Mouse (Mus musculus): ENCODE measurements around the gene Dok3. TPM values are rescaled to one million over a fixed set of nuclear protein-coding genes. Genes with fewer than 3 reads are reported as not detected.

The Dok3 gene
- total and polyA plus RNA-seq, 2 experiments from 2014 or later: 1.1 to 4.7 TPM

- Histone ChIP-seq H3K9ac (replicated peaks; ENCODE audit: low read length) (0 out of 2 replicates have a peak overlapping the region, but pooled peaks have one; percentile 9), H3K9me3 (ENCODE audit: low read length) (no peaks in the 10 kb centered on the region), H3K36me3 (ENCODE audit: insufficient read depth, low read length) (peaks cover 32% of the 10 kb centered on the region), H3K4me1 (ENCODE audit: insufficient read depth, low read length) (peaks cover 19% of the 10 kb centered on the region), H3K27me3 (ENCODE audit: insufficient read depth, low read length) (no peaks in the 10 kb centered on the region), H3K4me3 (ENCODE audit: low read length) (no peak overlapping the region), H3K27ac (peak overlapping the region; percentile 56; the same call in 1 of the 2 replicates), H3K4me2 (ENCODE audit: low read depth, low read length) (0 out of 2 replicates have a peak overlapping the region, but pooled peaks have one; percentile 16)
- DNase-seq (ENCODE audit: low spot score): peak; percentile 89
- ATAC-seq: peak; percentile 46
- WGBS: 3% methylated on average over 5 of the region's 5 CpGs
- no peak for TF ChIP-seq CTCF (IDR thresholded peaks at IDR 0.05; ENCODE audit: low read depth)
Observed at GRCm38 (mm10) chr13:55474621-55475069, 54.5 kb downstream of the Dok3 start.

- Histone ChIP-seq H3K4me3 (ENCODE audit: low read length) (no peak overlapping the region), H3K4me2 (ENCODE audit: low read depth, low read length) (peak overlapping the region; percentile 23; the same call in 1 of the 2 replicates), H3K27me3 (ENCODE audit: insufficient read depth, low read length) (no peaks in the 10 kb centered on the region), H3K36me3 (ENCODE audit: insufficient read depth, low read length) (peaks cover 25% of the 10 kb centered on the region), H3K9me3 (ENCODE audit: low read length) (no peaks in the 10 kb centered on the region), H3K9ac (replicated peaks; ENCODE audit: low read length) (no peak overlapping the region), H3K27ac (peak overlapping the region; percentile 52), H3K4me1 (ENCODE audit: insufficient read depth, low read length) (peaks cover 22% of the 10 kb centered on the region)
- WGBS: 35% methylated on average over 11 of the region's 11 CpGs
- DNase-seq (ENCODE audit: low spot score) (peak; percentile 36), ATAC-seq (no peak)
- TF ChIP-seq CTCF (IDR thresholded peaks at IDR 0.05; ENCODE audit: low read depth): peak; percentile 44; the same call in 1 of the 2 replicates
Observed at GRCm38 (mm10) chr13:55473961-55474360, 55.1 kb downstream of the Dok3 start.

Small RNA genes within 50 kb of the gene (microRNA-seq; reads per million reads assigned to microRNA genes)
- gene Mir6944 (23.3 to 27.5 reads per million in 2 experiments), gene Mir6945 (1.9 to 2.5 reads per million in 2 experiments)

Other genes starting within 250 kb of the Dok3 start
- gene Prelid1, start 208.8 kb downstream of the Dok3 start, total RNA-seq (2014; rRNA removed): 197 and 213 TPM in 2 replicates
- 309 and 327 TPM in 2 replicates for gene Prelid1, start 208.8 kb downstream of the Dok3 start, polyA plus RNA-seq (2015; fragmentation: Nextera tagmentation; extraction: Ambion mirVana)
- gene Rab24, start 207.3 kb downstream of the Dok3 start, total RNA-seq (2014; rRNA removed): 65.3 and 78.8 TPM in 2 replicates
- 84.7 and 89.4 TPM in 2 replicates for gene Rab24, start 207.3 kb downstream of the Dok3 start, polyA plus RNA-seq (2015; fragmentation: Nextera tagmentation; extraction: Ambion mirVana)
- 16.3 and 16.8 TPM in 2 replicates for gene Mxd3, start 199.5 kb downstream of the Dok3 start, total RNA-seq (2014; rRNA removed)
- gene Mxd3, start 199.5 kb downstream of the Dok3 start, polyA plus RNA-seq (2015; fragmentation: Nextera tagmentation; extraction: Ambion mirVana): 11.2 and 11.7 TPM in 2 replicates
- 60.7 and 72.2 TPM in 2 replicates for gene Lman2, start 166.5 kb downstream of the Dok3 start, total RNA-seq (2014; rRNA removed)
- gene Lman2, start 166.5 kb downstream of the Dok3 start, polyA plus RNA-seq (2015; fragmentation: Nextera tagmentation; extraction: Ambion mirVana): 36.4 and 37.0 TPM in 2 replicates
- gene Rgs14, start 159.6 kb downstream of the Dok3 start, total RNA-seq (2014; rRNA removed): 0.36 and 0.78 TPM in 2 replicates
- 0.69 and 0.76 TPM in 2 replicates for gene Rgs14, start 159.6 kb downstream of the Dok3 start, polyA plus RNA-seq (2015; fragmentation: Nextera tagmentation; extraction: Ambion mirVana)
- not detected in 2 replicates for gene Slc34a1, start 131.1 kb downstream of the Dok3 start, total RNA-seq (2014; rRNA removed)
- gene Slc34a1, start 131.1 kb downstream of the Dok3 start, polyA plus RNA-seq (2015; fragmentation: Nextera tagmentation; extraction: Ambion mirVana): not detected in 2 replicates
- 0.52 TPM in 1 of 2 replicates, not detected in the other for gene Pfn3, start 114.1 kb downstream of the Dok3 start, total RNA-seq (2014; rRNA removed)
- 0.37 and 0.68 TPM in 2 replicates for gene Pfn3, start 114.1 kb downstream of the Dok3 start, polyA plus RNA-seq (2015; fragmentation: Nextera tagmentation; extraction: Ambion mirVana)
- not detected in 2 replicates for gene F12, start 102.5 kb downstream of the Dok3 start, total RNA-seq (2014; rRNA removed)
- gene F12, start 102.5 kb downstream of the Dok3 start, polyA plus RNA-seq (2015; fragmentation: Nextera tagmentation; extraction: Ambion mirVana): 0.26 and 0.48 TPM in 2 replicates
- gene Grk6, start 84.2 kb downstream of the Dok3 start, total RNA-seq (2014; rRNA removed): 72.2 and 72.6 TPM in 2 replicates
- gene Grk6, start 84.2 kb downstream of the Dok3 start, polyA plus RNA-seq (2015; fragmentation: Nextera tagmentation; extraction: Ambion mirVana): 34.7 and 35.5 TPM in 2 replicates
- gene Prr7, start 65.0 kb downstream of the Dok3 start, total RNA-seq (2014; rRNA removed): 106 and 119 TPM in 2 replicates
- 4.6 and 4.9 TPM in 2 replicates for gene Prr7, start 65.0 kb downstream of the Dok3 start, polyA plus RNA-seq (2015; fragmentation: Nextera tagmentation; extraction: Ambion mirVana)
- 442 and 446 TPM in 2 replicates for gene Dbn1, start 41.2 kb downstream of the Dok3 start, total RNA-seq (2014; rRNA removed)
- gene Dbn1, start 41.2 kb downstream of the Dok3 start, polyA plus RNA-seq (2015; fragmentation: Nextera tagmentation; extraction: Ambion mirVana): 369 and 371 TPM in 2 replicates
- 43.4 and 49.9 TPM in 2 replicates for gene Pdlim7, start 15.6 kb downstream of the Dok3 start, total RNA-seq (2014; rRNA removed)
- gene Pdlim7, start 15.6 kb downstream of the Dok3 start, polyA plus RNA-seq (2015; fragmentation: Nextera tagmentation; extraction: Ambion mirVana): 133 TPM in 2 replicates
- 48.6 and 53.4 TPM in 2 replicates for gene Ddx41, start 7.4 kb upstream of the Dok3 start, total RNA-seq (2014; rRNA removed)
- gene Ddx41, start 7.4 kb upstream of the Dok3 start, polyA plus RNA-seq (2015; fragmentation: Nextera tagmentation; extraction: Ambion mirVana): 44.4 and 47.2 TPM in 2 replicates
- gene Fam193b, start 41.8 kb upstream of the Dok3 start, total RNA-seq (2014; rRNA removed): 60.2 and 87.5 TPM in 2 replicates
- 38.8 and 38.9 TPM in 2 replicates for gene Fam193b, start 41.8 kb upstream of the Dok3 start, polyA plus RNA-seq (2015; fragmentation: Nextera tagmentation; extraction: Ambion mirVana)
- gene Tmed9, start 44.4 kb upstream of the Dok3 start, total RNA-seq (2014; rRNA removed): 59.3 and 66.7 TPM in 2 replicates
- 105 and 117 TPM in 2 replicates for gene Tmed9, start 44.4 kb upstream of the Dok3 start, polyA plus RNA-seq (2015; fragmentation: Nextera tagmentation; extraction: Ambion mirVana)
- gene B4galt7, start 70.6 kb upstream of the Dok3 start, total RNA-seq (2014; rRNA removed): 66.7 and 66.8 TPM in 2 replicates
- gene B4galt7, start 70.6 kb upstream of the Dok3 start, polyA plus RNA-seq (2015; fragmentation: Nextera tagmentation; extraction: Ambion mirVana): 42.9 and 44.0 TPM in 2 replicates
- 70.3 and 76.2 TPM in 2 replicates for gene Caml, start 93.7 kb upstream of the Dok3 start, total RNA-seq (2014; rRNA removed)
- gene Caml, start 93.7 kb upstream of the Dok3 start, polyA plus RNA-seq (2015; fragmentation: Nextera tagmentation; extraction: Ambion mirVana): 105 and 115 TPM in 2 replicates
- 17.9 and 18.7 TPM in 2 replicates for gene Ddx46, start 105.7 kb upstream of the Dok3 start, total RNA-seq (2014; rRNA removed)
- 19.9 and 23.4 TPM in 2 replicates for gene Ddx46, start 105.7 kb upstream of the Dok3 start, polyA plus RNA-seq (2015; fragmentation: Nextera tagmentation; extraction: Ambion mirVana)
- gene B230219D22Rik, start 163.8 kb upstream of the Dok3 start, total RNA-seq (2014; rRNA removed): 132 and 145 TPM in 2 replicates
- gene B230219D22Rik, start 163.8 kb upstream of the Dok3 start, polyA plus RNA-seq (2015; fragmentation: Nextera tagmentation; extraction: Ambion mirVana): 51.7 and 55.0 TPM in 2 replicates
- gene Txndc15, start 185.4 kb upstream of the Dok3 start, total RNA-seq (2014; rRNA removed): 111 and 113 TPM in 2 replicates
- 129 TPM in 2 replicates for gene Txndc15, start 185.4 kb upstream of the Dok3 start, polyA plus RNA-seq (2015; fragmentation: Nextera tagmentation; extraction: Ambion mirVana)
- 4.9 and 11.0 TPM in 2 replicates for gene Pcbd2, start 198.1 kb upstream of the Dok3 start, total RNA-seq (2014; rRNA removed)
- 32.1 and 35.6 TPM in 2 replicates for gene Pcbd2, start 198.1 kb upstream of the Dok3 start, polyA plus RNA-seq (2015; fragmentation: Nextera tagmentation; extraction: Ambion mirVana)

Data from hindbrain, postnatal 0 days (tissue).